Mouse (Mus musculus) kidney, adult 2 months (tissue): ENCODE data around the gene Erp27. TPM values are rescaled to one million over a fixed set of nuclear protein-coding genes. Genes with fewer than 3 reads are reported as not detected.

Experiments used
- DNase-seq: peaks from one replicate; pipeline ENCODE4 v3.0.0; 2021
- H3K27ac ChIP-seq: fragments of 200-500 bp; 2 replicates; pipeline ENCODE4 v1.5.1; 2012; ENCODE audit warnings: low read depth, low read length, control low read depth, inconsistent platforms; ENCODE audit not compliant: insufficient read depth
- H3K27me3 ChIP-seq: fragments of 200-500 bp; replicated peaks from 2 replicates; pipeline ENCODE4 v1.6.1; 2012; ENCODE audit warnings: mild to moderate bottlenecking, moderate library complexity, low read length, inconsistent platforms; ENCODE audit not compliant: control insufficient read depth, insufficient read depth
- H3K36me3 ChIP-seq: fragments of 200-500 bp; 2 replicates; pipeline ENCODE4 v1.6.1; 2012; ENCODE audit warnings: mild to moderate bottlenecking, moderate library complexity, low read length, inconsistent platforms; ENCODE audit not compliant: control insufficient read depth, insufficient read depth
- H3K4me1 ChIP-seq: fragments of 200-500 bp; 2 replicates; pipeline ENCODE4 v1.6.1; 2011; ENCODE audit warnings: low read length; ENCODE audit not compliant: control insufficient read depth, insufficient read depth
- H3K4me3 ChIP-seq: fragments of 200-500 bp; 2 replicates; pipeline ENCODE4 v1.5.1; 2011; ENCODE audit warnings: mild to moderate bottlenecking, low read depth, low read length, control low read depth; ENCODE audit not compliant: insufficient read depth
- CTCF ChIP-seq: fragments of 200-500 bp; conservative IDR thresholded peaks from 2 replicates; pipeline ENCODE4 v1.5.1; 2011; ENCODE audit warnings: low read depth, mild to moderate bottlenecking, control low read depth, low read length, moderate library complexity, mixed read lengths; ENCODE audit not compliant: insufficient read depth, insufficient read length
- POLR2A ChIP-seq: fragments of 200-500 bp; IDR thresholded peaks from one replicate; pipeline ENCODE4 v1.6.1; 2011; ENCODE audit warnings: low read depth, low read length, control low read depth
- WGBS: fragments of 180-500 bp; shearing (Covaris S2); methylation state at CpG from one replicate; pipeline ENCODE4 v1.1.7; 2018; 5-methylcytosine and 5-hydroxymethylcytosine counted together
- polyA plus RNA-seq: library from polyadenylated mRNA; depleted of rRNA; stranded (reverse); fragments of >200 nt; gene quantifications from 2 replicates; pipeline ENCODE4 v1.2.3, GENCODE M21; 2012

Erp27 gene
- polyA plus RNA-seq, 1 experiment, result not detected

DNA sequence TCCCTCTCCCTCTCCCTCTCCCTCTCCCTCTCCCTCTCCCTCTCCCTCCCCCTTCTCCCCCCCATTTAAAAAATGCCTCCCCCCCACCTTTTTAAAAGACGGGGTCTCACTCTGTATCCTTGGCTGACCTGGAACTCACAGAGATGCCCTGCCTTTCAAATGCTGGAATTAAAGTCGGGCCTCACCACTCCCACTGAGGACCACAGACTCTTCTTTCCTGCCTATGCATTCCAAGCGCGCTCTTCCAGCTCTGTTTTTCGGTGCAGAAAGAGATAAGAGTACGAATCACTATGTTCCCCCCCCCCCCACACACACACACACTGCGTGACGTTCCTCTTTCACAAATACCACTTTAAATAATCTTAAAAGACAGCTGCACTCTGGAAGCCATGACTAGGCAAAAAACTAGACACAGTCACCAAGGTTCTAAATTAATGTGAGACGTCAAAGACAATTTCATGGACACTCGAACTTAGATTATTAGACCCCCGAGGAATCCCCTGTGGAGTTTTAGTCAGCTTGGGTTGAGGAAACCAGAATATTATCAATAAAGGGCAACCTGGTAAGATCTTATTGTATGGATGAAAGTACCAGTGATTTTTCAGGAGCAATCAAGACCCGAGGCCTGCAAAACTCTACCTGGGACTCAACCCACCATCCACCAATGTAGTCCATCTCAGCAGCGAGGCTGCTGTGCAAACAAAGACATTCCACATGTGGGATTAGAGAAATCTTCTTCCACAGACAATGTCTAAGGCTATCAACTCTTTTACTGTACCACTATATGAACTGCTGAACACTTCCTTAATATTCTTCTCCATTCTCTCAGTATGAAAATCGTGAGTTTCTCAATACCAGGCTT, 17.6 kb upstream of the Erp27 start:
- 73% methylated on average over 14 of the region's 14 CpGs for WGBS
- Histone ChIP-seq H3K4me1 (peaks cover 2% of the 10 kb centered on the region; the same call in 1 of the 2 replicates), H3K27ac (peak overlapping the region; percentile 18), H3K27me3 (no peaks in the 10 kb centered on the region), H3K4me3 (no peak overlapping the region), H3K36me3 (no peaks in the 10 kb centered on the region)
- DNase-seq, result no peak
- TF ChIP-seq POLR2A (no peak), CTCF (no peak)

DNA sequence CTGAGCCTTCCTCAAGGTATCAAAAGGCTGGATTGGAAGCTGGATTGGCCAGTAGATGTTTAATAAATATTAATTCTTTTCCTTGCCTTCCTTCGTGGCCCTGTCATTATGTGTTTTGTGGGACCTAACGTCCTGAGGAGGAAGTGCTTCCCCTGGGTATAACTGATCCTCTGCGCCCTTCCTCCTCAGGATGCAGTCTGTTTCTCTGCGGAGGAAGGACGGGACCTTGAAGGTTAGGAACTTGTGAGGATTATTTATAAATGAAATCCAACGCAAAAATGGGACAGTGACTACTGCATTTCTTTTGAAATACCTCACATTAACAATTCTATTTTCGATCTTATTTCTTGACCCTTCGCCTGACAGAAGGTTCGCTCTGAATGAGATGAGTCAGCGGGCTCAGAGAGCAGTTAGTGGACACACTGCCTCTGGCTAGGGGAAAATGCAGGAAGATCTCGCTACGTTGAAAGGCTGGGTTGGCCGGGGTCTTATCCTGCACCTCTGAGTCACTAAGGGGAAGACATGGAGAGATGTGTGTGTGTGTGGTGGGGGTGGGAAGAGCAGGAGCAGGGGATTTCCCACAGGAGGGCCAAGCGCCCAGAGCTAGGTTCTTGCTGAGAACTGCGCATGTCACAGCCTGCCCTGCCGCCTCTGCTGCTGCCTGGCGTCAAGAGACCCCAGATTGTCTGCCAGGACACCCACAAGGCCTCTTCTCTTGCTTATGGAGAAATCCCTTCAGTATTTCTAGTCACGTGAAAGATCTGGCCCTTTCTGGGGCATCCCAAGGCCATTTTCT, 16.5 kb upstream of the Erp27 start:
- Histone ChIP-seq H3K36me3 (no peaks in the 10 kb centered on the region), H3K4me1 (peaks cover 2% of the 10 kb centered on the region; the same call in 1 of the 2 replicates), H3K27ac (peak overlapping the region; percentile 47), H3K4me3 (0 out of 2 replicates have a peak overlapping the region, but pooled peaks have one; percentile 20), H3K27me3 (no peaks in the 10 kb centered on the region)
- TF ChIP-seq CTCF (no peak), POLR2A (no peak)
- WGBS, result 72% methylated on average over 18 of the region's 18 CpGs
- no peak for DNase-seq

DNA sequence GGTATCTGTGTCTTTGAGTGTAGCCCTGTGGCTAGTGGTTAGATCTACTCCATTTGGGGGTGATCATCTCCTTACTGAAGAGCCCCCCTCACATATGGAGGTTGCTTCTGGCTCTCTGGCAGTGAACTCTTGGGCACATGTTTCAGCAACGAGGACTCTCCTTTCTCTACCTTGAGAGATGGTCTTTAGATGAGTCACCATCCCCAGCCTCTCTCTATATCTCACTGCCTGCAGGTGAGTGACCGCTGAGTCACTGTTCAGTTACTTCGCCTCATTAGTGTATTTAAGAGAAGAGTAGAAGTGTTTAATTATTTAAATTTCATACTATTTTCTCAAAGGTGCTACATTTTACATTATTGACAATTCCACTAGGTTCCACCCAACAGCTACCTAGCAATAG, 15.1 kb upstream of the Erp27 start:
- TF ChIP-seq CTCF (no peak), POLR2A (no peak)
- Histone ChIP-seq H3K27me3 (no peaks in the 10 kb centered on the region), H3K27ac (no peak overlapping the region), H3K4me1 (peaks cover 2% of the 10 kb centered on the region; the same call in 1 of the 2 replicates), H3K36me3 (no peaks in the 10 kb centered on the region), H3K4me3 (no peak overlapping the region)
- no peak for DNase-seq
- 79% methylated on average over 3 of the region's 3 CpGs for WGBS

DNA sequence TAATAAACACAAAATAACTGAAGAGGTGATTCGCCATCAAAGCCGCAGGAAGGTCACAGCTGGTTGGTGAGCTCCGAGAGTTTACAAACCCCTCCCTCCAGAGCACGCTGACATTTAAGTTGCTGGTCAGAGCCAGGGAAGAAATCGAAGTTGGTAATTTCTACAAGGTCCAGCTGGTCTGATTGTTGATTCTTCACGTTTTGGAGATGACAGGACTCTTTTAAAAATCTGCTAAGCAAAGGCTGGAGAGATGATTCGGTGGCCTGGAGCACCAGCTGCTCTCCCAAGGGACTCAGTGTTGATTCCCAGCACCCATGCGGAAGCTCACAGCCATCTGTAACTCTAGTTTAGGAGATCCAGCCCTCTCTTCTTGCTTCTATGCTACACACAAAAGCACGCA, 14.4 kb upstream of the Erp27 start:
- H3K4me1 ChIP-seq, result no peaks in the 10 kb centered on the region; the same call in 1 of the 2 replicates
- no peak for DNase-seq

DNA sequence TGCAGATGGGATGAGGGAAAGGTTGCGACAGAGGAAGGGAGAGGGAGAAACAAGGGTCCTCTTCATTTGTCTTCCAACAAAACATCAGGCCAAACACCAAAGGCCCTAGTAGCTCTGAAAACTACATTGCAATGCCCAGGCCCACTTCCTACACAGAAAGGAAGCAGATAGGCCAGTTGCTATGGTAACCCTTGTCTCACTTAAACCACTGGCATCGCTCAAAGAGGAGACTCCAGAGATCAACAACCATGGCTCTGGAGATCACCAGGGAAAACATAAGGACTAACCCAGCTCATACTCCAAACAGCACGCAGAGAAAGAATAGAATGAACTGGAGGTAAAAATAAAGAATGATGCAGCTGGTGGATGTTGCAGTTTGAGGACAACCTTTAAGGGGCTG, 13.3 kb upstream of the Erp27 start:
- WGBS, result 80% methylated on average over 3 of the region's 3 CpGs
- no peak for DNase-seq
- Histone ChIP-seq H3K36me3 (no peaks in the 10 kb centered on the region), H3K4me3 (no peak overlapping the region), H3K4me1 (no peaks in the 10 kb centered on the region), H3K27me3 (no peaks in the 10 kb centered on the region), H3K27ac (no peak overlapping the region)
- no peak for TF ChIP-seq POLR2A
- no peak for TF ChIP-seq CTCF

More for the DNA sequence above, 14.4 kb upstream of the Erp27 start:
- Histone ChIP-seq H3K27me3 (no peaks in the 10 kb centered on the region), H3K27ac (no peak overlapping the region), H3K36me3 (no peaks in the 10 kb centered on the region), H3K4me3 (no peak overlapping the region)
- 80% methylated on average over 9 of the region's 9 CpGs for WGBS
- TF ChIP-seq CTCF (no peak), POLR2A (no peak)

DNA sequence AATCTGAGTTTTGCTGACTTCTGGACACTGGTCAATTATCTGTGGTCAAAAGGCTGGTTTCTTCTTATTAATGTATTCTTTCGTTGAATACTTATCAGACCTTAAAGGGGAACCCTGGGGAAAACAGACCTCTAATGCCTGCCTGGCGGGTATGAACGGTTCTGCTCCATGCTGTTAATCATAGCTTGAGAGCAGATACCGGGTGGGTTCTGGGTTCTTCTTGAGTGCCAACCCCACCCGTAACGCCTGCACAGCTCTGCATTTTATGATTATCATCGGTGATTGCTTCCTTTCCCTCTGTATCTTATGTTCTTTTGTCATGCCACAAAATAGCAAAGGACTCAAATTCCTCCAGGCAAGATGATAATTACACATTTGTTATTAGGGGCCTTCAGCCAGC, 12.1 kb upstream of the Erp27 start:
- no peaks in the 10 kb centered on the region for H3K36me3 ChIP-seq
- TF ChIP-seq POLR2A, result no peak
- TF ChIP-seq CTCF, result no peak
- H3K27ac ChIP-seq, result no peak overlapping the region
- no peaks in the 10 kb centered on the region for H3K4me1 ChIP-seq
- H3K4me3 ChIP-seq, result no peak overlapping the region
- DNase-seq, result no peak
- H3K27me3 ChIP-seq, result no peaks in the 10 kb centered on the region
- 85% methylated on average over 7 of the region's 7 CpGs for WGBS

DNA sequence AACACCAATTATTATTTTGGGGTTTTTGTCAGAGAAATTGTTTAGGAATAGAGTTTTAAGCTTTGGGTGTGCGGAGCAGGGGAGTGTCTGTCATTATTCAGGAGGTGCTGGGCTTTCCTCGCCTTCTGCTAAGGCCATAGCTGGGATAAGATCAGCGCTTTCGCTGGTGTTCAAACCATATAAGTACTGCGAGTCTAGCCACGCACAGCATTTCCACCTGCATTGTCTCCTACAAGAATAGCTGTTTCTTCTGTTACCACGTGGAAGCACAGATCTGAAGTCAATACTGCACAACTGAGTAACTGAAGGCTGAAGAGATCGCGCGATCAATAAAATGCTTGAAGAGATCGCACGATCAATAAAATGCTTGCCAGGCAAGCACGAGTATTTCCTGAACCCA, 9.3 kb upstream of the Erp27 start:
- 85% methylated on average over 13 of the region's 13 CpGs for WGBS
- H3K27me3 ChIP-seq, result no peaks in the 10 kb centered on the region
- DNase-seq, result no peak
- TF ChIP-seq CTCF (no peak), POLR2A (no peak)
- no peaks in the 10 kb centered on the region for H3K4me1 ChIP-seq
- no peaks in the 10 kb centered on the region for H3K36me3 ChIP-seq
- H3K27ac ChIP-seq, result peak overlapping the region; percentile 48; the same call in 1 of the 2 replicates
- no peak overlapping the region for H3K4me3 ChIP-seq
